Mouse (Mus musculus): ENCODE data around the gene Axin2. TPM values are rescaled to one million over a fixed set of nuclear protein-coding genes. Genes with fewer than 3 reads are reported as not detected.

Gene Axin2
- polyA plus RNA-seq, 1 experiment from 2014 or later: 1.7 TPM

- H3K4me1 ChIP-seq (replicated peaks): peaks cover 7% of the 10 kb centered on the region; the same call in 1 of the 2 replicates
- ATAC-seq (replicated peaks; ENCODE audit: insufficient number of reproducible peaks, insufficient read depth, low FRiP score, low read depth): no peak
- H3K9ac ChIP-seq: no peak overlapping the region
- no peaks in the 10 kb centered on the region for H3K36me3 ChIP-seq
- no peak overlapping the region for H3K4me3 ChIP-seq
- WGBS: 76% methylated on average over 8 of the region's 8 CpGs
- no peaks in the 10 kb centered on the region for H3K9me3 ChIP-seq (replicated peaks)
- peaks cover 4% of the 10 kb centered on the region for H3K27me3 ChIP-seq
- no peak overlapping the region for H3K4me2 ChIP-seq
- no peak overlapping the region for H3K27ac ChIP-seq
Measured at GRCm38 (mm10) chr11:108981012-108981411, 60.9 kb downstream of the Axin2 start.

- Histone ChIP-seq H3K4me1 (replicated peaks) (peaks cover 7% of the 10 kb centered on the region; the same call in 1 of the 2 replicates), H3K36me3 (no peaks in the 10 kb centered on the region), H3K27me3 (peaks cover 3% of the 10 kb centered on the region; the same call in 1 of the 2 replicates), H3K27ac (no peak overlapping the region), H3K4me3 (no peak overlapping the region), H3K4me2 (no peak overlapping the region), H3K9me3 (replicated peaks) (no peaks in the 10 kb centered on the region), H3K9ac (no peak overlapping the region)
- 84% methylated on average over 7 of the region's 7 CpGs for WGBS
- ATAC-seq (replicated peaks; ENCODE audit: insufficient number of reproducible peaks, insufficient read depth, low FRiP score, low read depth): no peak
Measured at GRCm38 (mm10) chr11:108983409-108984064, 63.4 kb downstream of the Axin2 start.

- Histone ChIP-seq H3K27ac (no peak overlapping the region), H3K36me3 (no peaks in the 10 kb centered on the region), H3K27me3 (peaks cover 3% of the 10 kb centered on the region; the same call in 1 of the 2 replicates), H3K4me2 (no peak overlapping the region), H3K9ac (no peak overlapping the region), H3K4me3 (no peak overlapping the region), H3K4me1 (replicated peaks) (peaks cover 7% of the 10 kb centered on the region; the same call in 1 of the 2 replicates), H3K9me3 (replicated peaks) (no peaks in the 10 kb centered on the region)
- WGBS: 70% methylated on average over 5 of the region's 5 CpGs
- no peak for ATAC-seq (replicated peaks; ENCODE audit: insufficient number of reproducible peaks, insufficient read depth, low FRiP score, low read depth)
Measured at GRCm38 (mm10) chr11:108984711-108985419, 64.7 kb downstream of the Axin2 start.

GRCm38 (mm10) chr11:108985836-108986235 lies 65.7 kb downstream of the Axin2 start:
- no peak overlapping the region for H3K4me2 ChIP-seq
- ATAC-seq (replicated peaks; ENCODE audit: insufficient number of reproducible peaks, insufficient read depth, low FRiP score, low read depth): no peak
- H3K9ac ChIP-seq: no peak overlapping the region
- H3K27ac ChIP-seq: no peak overlapping the region
- H3K9me3 ChIP-seq (replicated peaks): no peaks in the 10 kb centered on the region
- peaks cover 7% of the 10 kb centered on the region; the same call in 1 of the 2 replicates for H3K4me1 ChIP-seq (replicated peaks)
- H3K27me3 ChIP-seq: peaks cover 3% of the 10 kb centered on the region; the same call in 1 of the 2 replicates
- WGBS: 66% methylated on average over 7 of the region's 7 CpGs
- H3K4me3 ChIP-seq: no peak overlapping the region
- no peaks in the 10 kb centered on the region for H3K36me3 ChIP-seq

GRCm38 (mm10) chr11:108987226-108987625 lies 67.1 kb downstream of the Axin2 start:
- H3K4me1 ChIP-seq (replicated peaks): peaks cover 7% of the 10 kb centered on the region; the same call in 1 of the 2 replicates
- H3K9ac ChIP-seq: no peak overlapping the region
- H3K4me2 ChIP-seq: no peak overlapping the region
- no peaks in the 10 kb centered on the region for H3K9me3 ChIP-seq (replicated peaks)
- no peak overlapping the region for H3K4me3 ChIP-seq
- H3K27ac ChIP-seq: no peak overlapping the region
- H3K36me3 ChIP-seq: no peaks in the 10 kb centered on the region
- 75% methylated on average over 3 of the region's 3 CpGs for WGBS
- no peaks in the 10 kb centered on the region; the same call in 1 of the 2 replicates for H3K27me3 ChIP-seq
- ATAC-seq (replicated peaks; ENCODE audit: insufficient number of reproducible peaks, insufficient read depth, low FRiP score, low read depth): no peak

- Histone ChIP-seq H3K27ac (no peak overlapping the region), H3K27me3 (no peaks in the 10 kb centered on the region; the same call in 1 of the 2 replicates), H3K4me3 (no peak overlapping the region), H3K36me3 (no peaks in the 10 kb centered on the region), H3K9ac (no peak overlapping the region), H3K4me2 (no peak overlapping the region), H3K9me3 (replicated peaks) (no peaks in the 10 kb centered on the region), H3K4me1 (replicated peaks) (peaks cover 7% of the 10 kb centered on the region; the same call in 1 of the 2 replicates)
- ATAC-seq (replicated peaks; ENCODE audit: insufficient number of reproducible peaks, insufficient read depth, low FRiP score, low read depth): no peak; the same call in 1 of the 2 replicates
- WGBS: 78% methylated on average over 4 of the region's 4 CpGs
Measured at GRCm38 (mm10) chr11:108987705-108988104, 67.6 kb downstream of the Axin2 start.

- Histone ChIP-seq H3K36me3 (no peaks in the 10 kb centered on the region), H3K9me3 (replicated peaks) (no peaks in the 10 kb centered on the region), H3K4me1 (replicated peaks) (peaks cover 7% of the 10 kb centered on the region; the same call in 1 of the 2 replicates), H3K4me3 (no peak overlapping the region), H3K4me2 (no peak overlapping the region), H3K27me3 (no peaks in the 10 kb centered on the region; the same call in 1 of the 2 replicates), H3K27ac (no peak overlapping the region), H3K9ac (no peak overlapping the region)
- WGBS: 90% methylated on average over 6 of the region's 6 CpGs
- ATAC-seq (replicated peaks; ENCODE audit: insufficient number of reproducible peaks, insufficient read depth, low FRiP score, low read depth): no peak
Measured at GRCm38 (mm10) chr11:108988258-108988657, 68.1 kb downstream of the Axin2 start.

- ATAC-seq (replicated peaks; ENCODE audit: insufficient number of reproducible peaks, insufficient read depth, low FRiP score, low read depth): no peak
- Histone ChIP-seq H3K4me3 (no peak overlapping the region), H3K27ac (peak overlapping the region; percentile 23), H3K4me2 (no peak overlapping the region), H3K36me3 (no peaks in the 10 kb centered on the region), H3K27me3 (no peaks in the 10 kb centered on the region; the same call in 1 of the 2 replicates), H3K4me1 (replicated peaks) (peaks cover 7% of the 10 kb centered on the region; the same call in 1 of the 2 replicates), H3K9ac (no peak overlapping the region), H3K9me3 (replicated peaks) (no peaks in the 10 kb centered on the region)
- WGBS: 31% methylated on average over 8 of the region's 8 CpGs
Measured at GRCm38 (mm10) chr11:108989940-108990339, 69.8 kb downstream of the Axin2 start.

- WGBS: 93% methylated on average over 6 of the region's 6 CpGs
- peaks cover 7% of the 10 kb centered on the region; the same call in 1 of the 2 replicates for H3K4me1 ChIP-seq (replicated peaks)
- no peak overlapping the region for H3K4me3 ChIP-seq
- H3K27me3 ChIP-seq: no peaks in the 10 kb centered on the region
- no peak overlapping the region for H3K9ac ChIP-seq
- no peak overlapping the region for H3K27ac ChIP-seq
- no peak for ATAC-seq (replicated peaks; ENCODE audit: insufficient number of reproducible peaks, insufficient read depth, low FRiP score, low read depth)
- no peak overlapping the region for H3K4me2 ChIP-seq
- no peaks in the 10 kb centered on the region for H3K36me3 ChIP-seq
- no peaks in the 10 kb centered on the region for H3K9me3 ChIP-seq (replicated peaks)
Measured at GRCm38 (mm10) chr11:108993414-108993813, 73.3 kb downstream of the Axin2 start.

GRCm38 (mm10) chr11:108995196-108995989 lies 75.2 kb downstream of the Axin2 start:
- H3K27me3 ChIP-seq: no peaks in the 10 kb centered on the region
- no peak overlapping the region for H3K4me2 ChIP-seq
- no peaks in the 10 kb centered on the region for H3K36me3 ChIP-seq
- 72% methylated on average over 10 of the region's 10 CpGs for WGBS
- H3K4me1 ChIP-seq (replicated peaks): peaks cover under 1% of the 10 kb centered on the region; the same call in 1 of the 2 replicates
- no peak overlapping the region for H3K27ac ChIP-seq
- H3K4me3 ChIP-seq: no peak overlapping the region
- H3K9me3 ChIP-seq (replicated peaks): no peaks in the 10 kb centered on the region
- no peak for ATAC-seq (replicated peaks; ENCODE audit: insufficient number of reproducible peaks, insufficient read depth, low FRiP score, low read depth)
- no peak overlapping the region for H3K9ac ChIP-seq

GRCm38 (mm10) chr11:108995990-108996533 lies 75.9 kb downstream of the Axin2 start:
- no peaks in the 10 kb centered on the region for H3K4me1 ChIP-seq (replicated peaks)
- no peak overlapping the region for H3K4me3 ChIP-seq
- H3K4me2 ChIP-seq: no peak overlapping the region
- 83% methylated on average over 2 of the region's 2 CpGs for WGBS
- H3K9ac ChIP-seq: no peak overlapping the region
- no peaks in the 10 kb centered on the region for H3K27me3 ChIP-seq
- H3K9me3 ChIP-seq (replicated peaks): no peaks in the 10 kb centered on the region
- H3K27ac ChIP-seq: no peak overlapping the region
- no peak for ATAC-seq (replicated peaks; ENCODE audit: insufficient number of reproducible peaks, insufficient read depth, low FRiP score, low read depth)
- no peaks in the 10 kb centered on the region for H3K36me3 ChIP-seq

All from heart, embryonic 15.5 days (tissue).